Mouse (Mus musculus): ENCODE data around the gene Zbtb22. TPM values are rescaled to one million over a fixed set of nuclear protein-coding genes. Genes with fewer than 3 reads are reported as not detected.

Gene Zbtb22
- polyA plus RNA-seq, 1 experiment from 2014 or later, result 18.2 TPM

DNA sequence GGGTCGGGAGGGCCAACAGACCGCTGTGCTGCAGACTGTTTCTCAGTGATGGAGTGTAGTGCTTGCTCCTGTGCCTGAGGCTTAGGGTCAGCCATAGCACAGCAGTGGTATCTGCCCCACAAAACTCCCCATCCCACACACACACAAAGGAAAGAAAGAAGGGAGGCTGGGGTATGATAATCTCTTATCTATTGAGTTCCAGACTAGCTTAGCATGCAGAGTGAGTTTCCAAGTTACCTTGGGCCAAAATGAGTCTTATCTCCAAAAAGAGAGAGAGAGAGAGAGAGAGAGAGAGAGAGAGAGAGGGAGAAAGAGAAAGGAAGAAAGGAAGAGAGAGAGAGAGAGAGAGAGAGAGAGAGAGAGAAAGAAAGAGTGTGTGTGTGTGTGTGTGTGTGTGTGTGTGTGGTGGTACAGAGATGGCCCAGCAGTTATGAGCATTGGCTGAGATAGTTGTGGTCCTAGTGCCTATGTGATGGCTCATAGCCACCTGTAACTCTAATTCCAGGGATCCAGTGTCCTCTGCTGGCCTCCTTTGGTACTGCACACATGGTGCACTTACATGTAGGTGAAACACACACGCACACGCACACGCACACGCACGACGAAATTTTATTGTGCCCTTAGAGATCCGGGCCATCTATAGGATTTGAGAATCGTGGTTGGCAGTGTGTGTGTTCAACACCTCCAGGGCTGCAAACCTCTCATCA, 9.0 kb downstream of the Zbtb22 start:
- peaks cover 66% of the 10 kb centered on the region for H3K36me3 ChIP-seq (ENCODE audit: inconsistent target)
- H3K27ac ChIP-seq, result no peak overlapping the region
- 97% methylated on average over 10 of the region's 10 CpGs for WGBS (ENCODE audit: missing documents)
- peaks cover 91% of the 10 kb centered on the region for H3K79me2 ChIP-seq (ENCODE audit: inconsistent target)
- no peak overlapping the region for H3K4me3 ChIP-seq (ENCODE audit: inconsistent target)

- peaks cover 66% of the 10 kb centered on the region for H3K36me3 ChIP-seq (ENCODE audit: inconsistent target)
- H3K27ac ChIP-seq, result no peak overlapping the region
- no peak overlapping the region for H3K4me3 ChIP-seq (ENCODE audit: inconsistent target)
- H3K79me2 ChIP-seq (ENCODE audit: inconsistent target), result peaks cover 86% of the 10 kb centered on the region
- 94% methylated on average over 21 of the region's 21 CpGs for WGBS (ENCODE audit: missing documents)
Observed at GRCm38 (mm10) chr17:33925406-33926116, 9.9 kb downstream of the Zbtb22 start.

GRCm38 (mm10) chr17:33926207-33926932, 10.7 kb downstream of the Zbtb22 start:
- H3K36me3 ChIP-seq (ENCODE audit: inconsistent target), result peaks cover 66% of the 10 kb centered on the region
- H3K27ac ChIP-seq, result no peak overlapping the region
- H3K79me2 ChIP-seq (ENCODE audit: inconsistent target), result peaks cover 86% of the 10 kb centered on the region
- WGBS (ENCODE audit: missing documents), result 89% methylated on average over 16 of the region's 17 CpGs
- H3K4me3 ChIP-seq (ENCODE audit: inconsistent target), result no peak overlapping the region

- 87% methylated on average over 19 of the region's 21 CpGs for WGBS (ENCODE audit: missing documents)
- Histone ChIP-seq H3K36me3 (ENCODE audit: inconsistent target) (peaks cover 59% of the 10 kb centered on the region), H3K79me2 (ENCODE audit: inconsistent target) (peaks cover 86% of the 10 kb centered on the region), H3K4me3 (ENCODE audit: inconsistent target) (peak overlapping the region; percentile 83), H3K27ac (no peak overlapping the region)
Observed at GRCm38 (mm10) chr17:33928251-33928947, 12.7 kb downstream of the Zbtb22 start.

DNA sequence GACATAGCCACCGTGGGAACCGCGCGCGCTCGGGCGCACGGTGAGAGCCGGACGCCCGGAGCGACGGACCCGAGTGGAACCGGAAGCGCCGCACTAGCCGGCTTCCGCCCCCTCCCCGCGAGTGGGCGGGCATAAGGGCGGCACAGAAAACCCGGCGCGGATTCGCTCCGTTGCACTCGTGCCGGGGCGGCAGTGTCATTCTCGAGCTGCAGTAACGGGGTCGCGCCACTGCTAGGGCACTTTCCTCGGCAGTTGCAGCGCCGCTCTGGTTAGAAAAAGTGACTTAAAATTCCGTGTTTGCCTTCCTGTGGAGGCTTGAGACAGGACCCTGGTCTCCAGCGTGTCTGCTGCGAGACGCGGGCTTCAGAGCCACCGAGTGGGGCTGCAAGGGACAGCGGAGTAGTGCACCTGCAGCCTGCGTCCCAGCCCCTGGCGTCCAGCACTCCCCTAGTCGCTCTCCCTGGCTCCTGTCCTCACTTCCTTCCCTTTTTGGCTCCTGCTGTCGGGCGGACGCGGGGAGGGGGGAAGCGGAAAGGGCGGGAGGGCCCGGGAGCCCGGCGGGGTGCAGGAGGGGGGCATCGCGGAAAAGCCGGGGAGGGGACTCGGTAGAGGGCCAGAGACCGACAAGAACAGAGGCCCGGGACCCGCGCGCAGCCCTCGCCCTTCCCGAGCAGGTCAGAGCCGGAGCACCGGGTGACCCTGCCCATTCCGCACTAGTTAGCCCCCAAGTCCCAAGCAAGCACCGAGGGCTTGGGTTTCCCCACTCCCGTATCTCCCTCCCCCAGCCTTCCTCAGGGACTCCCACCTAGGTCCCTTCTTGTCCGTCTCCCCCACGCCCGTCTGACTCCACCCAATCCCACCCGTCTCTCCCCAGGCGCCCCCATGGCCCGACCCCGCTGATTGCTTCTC, 13.9 kb downstream of the Zbtb22 start, which contains the start of gene Rgl2:
Gene Rgl2, plus strand, starts transcription at position 173 of the 909 bp plus-strand sequence.
- Histone ChIP-seq H3K36me3 (ENCODE audit: inconsistent target) (peaks cover 56% of the 10 kb centered on the region), H3K27ac (peak within 1 kb of the TSS; percentile 98), H3K4me3 (ENCODE audit: inconsistent target) (peak within 1 kb of the TSS; percentile 83), H3K79me2 (ENCODE audit: inconsistent target) (peaks cover 86% of the 10 kb centered on the region)
- under 1% methylated on average over 61 of the region's 80 CpGs for WGBS (ENCODE audit: missing documents)

- H3K36me3 ChIP-seq (ENCODE audit: inconsistent target), result peaks cover 56% of the 10 kb centered on the region
- peak overlapping the region; percentile 83 for H3K4me3 ChIP-seq (ENCODE audit: inconsistent target)
- H3K27ac ChIP-seq, result peak overlapping the region; percentile 98
- 1% methylated on average over 44 of the region's 45 CpGs for WGBS (ENCODE audit: missing documents)
- H3K79me2 ChIP-seq (ENCODE audit: inconsistent target), result peaks cover 86% of the 10 kb centered on the region
Observed at GRCm38 (mm10) chr17:33930280-33931158, 14.8 kb downstream of the Zbtb22 start.

GRCm38 (mm10) chr17:33931159-33931866, 15.6 kb downstream of the Zbtb22 start:
- WGBS (ENCODE audit: missing documents), result 20% methylated on average over 16 of the region's 18 CpGs
- Histone ChIP-seq H3K36me3 (ENCODE audit: inconsistent target) (peaks cover 55% of the 10 kb centered on the region), H3K27ac (peak overlapping the region; percentile 98), H3K4me3 (ENCODE audit: inconsistent target) (peak overlapping the region; percentile 83), H3K79me2 (ENCODE audit: inconsistent target) (peaks cover 84% of the 10 kb centered on the region)

- Histone ChIP-seq H3K27ac (peak overlapping the region; percentile 98; the same call in 1 of the 2 replicates), H3K36me3 (ENCODE audit: inconsistent target) (peaks cover 53% of the 10 kb centered on the region), H3K79me2 (ENCODE audit: inconsistent target) (peaks cover 78% of the 10 kb centered on the region), H3K4me3 (ENCODE audit: inconsistent target) (peak overlapping the region; percentile 83)
- WGBS (ENCODE audit: missing documents), result 94% methylated on average over 10 of the region's 11 CpGs
Observed at GRCm38 (mm10) chr17:33931947-33932346, 16.2 kb downstream of the Zbtb22 start.

- Histone ChIP-seq H3K4me3 (ENCODE audit: inconsistent target) (no peak overlapping the region), H3K79me2 (ENCODE audit: inconsistent target) (peaks cover 73% of the 10 kb centered on the region), H3K27ac (no peak overlapping the region), H3K36me3 (ENCODE audit: inconsistent target) (peaks cover 53% of the 10 kb centered on the region)
- WGBS (ENCODE audit: missing documents), result 91% methylated on average over 14 of the region's 14 CpGs
Observed at GRCm38 (mm10) chr17:33932448-33932847, 16.7 kb downstream of the Zbtb22 start.

DNA sequence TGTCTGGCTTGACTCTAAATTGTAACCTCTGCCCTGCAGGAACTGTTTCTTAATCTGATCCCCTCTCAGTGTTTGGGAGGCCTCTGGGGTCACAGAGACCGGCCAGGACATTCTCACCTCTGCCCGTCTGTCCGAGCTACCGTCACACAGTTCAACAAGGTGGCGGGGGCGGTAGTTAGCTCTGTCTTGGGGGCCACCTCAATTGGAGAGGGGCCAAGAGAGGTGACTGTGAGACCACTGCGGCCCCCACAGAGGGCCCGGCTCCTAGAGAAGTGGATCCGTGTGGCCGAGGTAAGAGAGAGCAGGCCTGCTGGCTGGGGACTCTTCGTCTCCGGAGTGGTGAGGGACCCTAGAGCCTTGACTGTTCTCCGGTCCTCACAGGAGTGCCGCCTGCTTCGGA, 17.3 kb downstream of the Zbtb22 start:
- peaks cover 51% of the 10 kb centered on the region for H3K36me3 ChIP-seq (ENCODE audit: inconsistent target)
- no peak overlapping the region for H3K27ac ChIP-seq
- no peak overlapping the region for H3K4me3 ChIP-seq (ENCODE audit: inconsistent target)
- WGBS (ENCODE audit: missing documents), result 94% methylated on average over 15 of the region's 15 CpGs
- peaks cover 68% of the 10 kb centered on the region for H3K79me2 ChIP-seq (ENCODE audit: inconsistent target)

- Histone ChIP-seq H3K27ac (no peak overlapping the region), H3K79me2 (ENCODE audit: inconsistent target) (peaks cover 70% of the 10 kb centered on the region), H3K36me3 (ENCODE audit: inconsistent target) (peaks cover 43% of the 10 kb centered on the region), H3K4me3 (ENCODE audit: inconsistent target) (no peak overlapping the region)
- WGBS (ENCODE audit: missing documents), result 95% methylated on average over 21 of the region's 21 CpGs
Observed at GRCm38 (mm10) chr17:33935422-33936055, 19.8 kb downstream of the Zbtb22 start.

- peaks cover 43% of the 10 kb centered on the region for H3K36me3 ChIP-seq (ENCODE audit: inconsistent target)
- H3K4me3 ChIP-seq (ENCODE audit: inconsistent target), result no peak overlapping the region
- H3K27ac ChIP-seq, result no peak overlapping the region
- WGBS (ENCODE audit: missing documents), result 94% methylated on average over 15 of the region's 15 CpGs
- peaks cover 67% of the 10 kb centered on the region for H3K79me2 ChIP-seq (ENCODE audit: inconsistent target)
Observed at GRCm38 (mm10) chr17:33936993-33937392, 21.3 kb downstream of the Zbtb22 start.
